Mouse (Mus musculus): ENCODE results near the gene Serinc4.
A peak's percentile ranks its signal among the peaks of the same experiment; 100 is the strongest.

The Serinc4 gene

DNA sequence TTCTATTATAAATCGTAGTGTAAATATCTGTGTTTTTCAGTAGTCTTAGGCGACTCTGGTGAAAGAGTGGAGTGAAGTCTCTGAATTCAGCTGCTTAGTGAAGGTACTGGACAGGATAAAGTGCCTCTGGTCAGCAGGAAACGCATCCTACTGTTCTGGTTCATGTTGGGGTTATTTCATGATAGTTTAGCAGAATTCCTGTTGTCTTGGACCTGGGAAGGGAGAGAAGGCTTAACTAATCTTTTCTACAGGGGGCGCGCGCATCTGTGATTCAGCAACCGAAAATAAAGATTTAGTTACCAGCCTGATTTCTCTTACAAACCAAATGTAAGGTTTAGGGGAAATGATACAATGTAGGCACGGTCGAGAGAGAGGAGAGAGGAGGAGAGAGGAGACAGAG is 8.4 kb downstream of the Serinc4 start:
- DNase-seq (ENCODE audit: low read depth, low spot score): no peak

DNA sequence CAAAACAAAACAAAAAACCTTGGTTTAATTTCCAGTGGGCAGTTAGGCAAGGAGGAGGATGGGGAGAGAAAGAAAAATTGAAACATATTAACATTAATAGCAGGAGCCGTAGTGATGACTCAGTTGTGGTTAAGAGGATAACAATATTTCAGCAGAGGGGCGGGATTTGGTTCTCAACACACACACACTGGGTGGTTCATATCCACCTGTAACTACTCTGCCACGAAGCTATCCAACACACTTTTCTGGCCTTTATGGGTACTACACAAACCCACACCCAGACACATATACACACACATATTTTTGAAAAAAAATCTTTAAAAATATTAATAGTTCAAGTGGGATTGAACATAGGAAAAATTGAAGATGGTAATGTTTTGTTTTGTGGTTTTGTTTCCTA is 9.6 kb downstream of the Serinc4 start:
- no peak for DNase-seq (ENCODE audit: low read depth, low spot score)

DNA sequence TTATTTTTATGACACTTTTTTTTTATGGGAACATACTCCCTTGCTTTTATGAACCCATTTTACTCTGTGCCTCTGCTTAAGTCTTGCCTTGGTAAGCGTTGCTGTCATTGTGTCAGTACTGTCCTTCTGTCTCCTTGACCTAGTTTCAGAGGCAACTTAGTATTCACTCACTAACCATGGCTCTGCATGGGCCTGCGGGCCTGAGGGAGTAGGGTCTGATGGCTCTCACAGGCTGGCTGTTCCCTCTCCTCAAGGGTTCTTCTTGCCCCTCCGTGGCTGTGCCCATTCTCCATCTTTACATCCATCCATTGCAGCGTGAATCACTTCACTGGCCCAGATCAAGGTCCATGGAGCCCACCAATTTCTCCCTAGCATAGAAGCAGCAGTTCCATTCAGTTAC is 10.1 kb downstream of the Serinc4 start:
- no peak for DNase-seq (ENCODE audit: low read depth, low spot score)

DNA sequence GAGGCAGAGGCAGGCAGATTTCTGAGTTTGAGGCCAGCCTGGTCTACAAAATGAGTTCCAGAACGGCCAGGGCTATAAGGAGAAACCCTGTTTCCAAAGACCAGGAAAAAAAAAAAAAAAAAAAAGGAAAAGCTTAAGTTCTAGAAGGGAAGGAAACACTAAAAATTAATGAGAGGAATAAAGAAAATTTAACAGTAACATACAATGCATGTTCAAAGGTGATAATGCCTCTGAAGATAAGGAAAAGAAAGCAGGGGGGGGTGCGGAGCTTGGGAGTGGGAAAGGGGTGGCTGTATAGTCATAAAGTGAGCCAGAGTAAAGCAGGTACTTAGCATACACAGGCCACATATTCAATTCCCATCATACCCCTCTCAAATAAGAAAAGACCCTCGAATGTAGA is 11.5 kb downstream of the Serinc4 start:
- DNase-seq (ENCODE audit: low read depth, low spot score): no peak

DNA sequence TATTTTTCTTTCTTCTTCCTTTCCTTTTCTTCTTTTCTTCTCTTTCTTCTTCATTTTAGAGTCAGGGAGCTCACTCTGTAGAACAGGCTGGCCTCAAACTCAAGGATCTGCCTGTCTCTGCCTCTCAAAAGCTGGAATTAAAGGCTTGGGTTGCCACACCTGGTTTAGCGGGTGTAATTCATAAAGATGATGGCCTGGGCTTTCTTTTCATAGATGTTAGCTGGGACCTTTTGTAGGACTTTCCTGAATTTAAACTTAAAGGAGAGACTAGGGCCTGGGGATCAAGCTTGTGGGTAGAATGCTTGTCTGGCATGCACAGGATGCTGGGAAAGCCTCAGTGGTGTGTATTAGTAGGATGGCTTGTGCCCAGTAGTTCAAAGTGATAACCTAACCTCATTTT is 12.4 kb downstream of the Serinc4 start, which contains the start of gene Ell3:
Gene Ell3 (minus strand): TSS at position 101 of the 400 bp plus-strand sequence.
- no peak for DNase-seq (ENCODE audit: low read depth, low spot score)

DNA sequence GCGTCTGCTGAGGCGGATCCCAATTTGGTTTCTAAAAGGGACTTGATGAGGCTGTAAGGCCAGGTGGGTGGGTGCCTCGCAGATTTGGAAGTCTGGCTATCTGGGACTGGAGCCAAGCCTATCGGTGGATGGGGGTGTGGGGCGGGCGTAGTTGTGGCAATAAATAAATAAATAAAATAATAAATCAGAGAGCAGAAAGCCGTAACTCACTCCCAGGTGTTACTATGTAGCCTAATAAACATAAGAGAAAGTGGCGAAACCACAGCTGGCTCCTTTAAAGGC is 13.6 kb downstream of the Serinc4 start:
- no peak for DNase-seq (ENCODE audit: low read depth, low spot score)

DNA sequence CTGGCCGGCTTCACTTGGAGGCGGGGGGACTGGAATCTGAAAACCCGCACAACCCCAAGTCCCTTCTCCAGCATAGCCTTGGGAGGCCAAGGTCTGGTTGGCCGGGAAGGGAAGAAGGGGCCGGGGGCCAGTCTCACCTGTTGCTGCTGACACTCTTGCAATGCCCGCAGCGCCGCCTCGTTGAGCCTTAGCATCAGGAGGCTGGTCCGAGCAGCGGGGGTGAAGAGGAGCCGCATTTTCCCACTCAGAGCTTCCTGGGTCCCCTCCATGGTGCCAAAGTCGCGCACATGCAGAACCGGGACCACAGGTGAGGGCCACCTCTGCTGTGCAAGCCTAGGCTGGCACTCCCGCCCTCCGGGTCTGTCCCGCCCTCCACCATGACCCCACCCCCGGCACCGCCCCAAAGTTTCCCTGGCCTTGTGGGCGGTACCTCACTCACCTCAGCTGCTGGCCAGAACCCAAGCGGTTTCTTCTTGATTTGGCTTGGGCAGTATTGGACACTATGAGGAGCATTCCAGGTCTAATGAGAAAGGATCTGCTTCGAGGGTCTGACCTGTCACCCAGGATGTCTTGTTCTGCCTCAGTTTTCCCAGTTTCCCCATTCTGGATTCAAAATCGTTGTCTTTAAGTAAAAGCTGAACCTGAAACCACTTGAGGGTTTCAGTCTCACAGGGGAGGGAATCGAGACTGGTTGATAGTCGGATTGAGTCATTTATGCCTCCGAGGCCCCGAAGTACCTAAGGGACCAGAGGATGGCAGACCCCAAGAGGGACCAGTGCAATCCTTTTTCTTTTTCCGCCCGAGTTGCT is 14.1 kb downstream of the Serinc4 start:
- DNase-seq (ENCODE audit: low read depth, low spot score): peak; percentile 61

DNA sequence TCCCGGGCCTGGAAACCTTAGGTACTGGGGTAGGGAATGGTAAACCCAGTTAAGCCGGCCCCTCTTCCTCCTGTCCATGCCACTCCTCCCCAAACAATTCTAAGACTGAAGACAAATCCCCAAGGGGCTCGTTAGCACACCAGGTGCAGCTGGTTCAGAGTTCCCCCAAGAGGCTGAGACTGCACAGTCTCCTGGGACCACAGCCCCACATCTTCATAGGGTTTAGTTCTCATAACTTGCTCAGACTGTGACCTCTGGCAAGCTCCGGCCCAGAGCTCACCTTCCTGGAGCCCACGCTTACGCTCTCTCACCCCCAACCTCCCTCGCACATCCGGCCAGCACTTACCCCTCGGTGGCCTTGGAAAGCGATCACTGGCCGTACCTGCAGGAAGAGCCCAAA is 14.8 kb downstream of the Serinc4 start:
- DNase-seq (ENCODE audit: low read depth, low spot score): no peak

DNA sequence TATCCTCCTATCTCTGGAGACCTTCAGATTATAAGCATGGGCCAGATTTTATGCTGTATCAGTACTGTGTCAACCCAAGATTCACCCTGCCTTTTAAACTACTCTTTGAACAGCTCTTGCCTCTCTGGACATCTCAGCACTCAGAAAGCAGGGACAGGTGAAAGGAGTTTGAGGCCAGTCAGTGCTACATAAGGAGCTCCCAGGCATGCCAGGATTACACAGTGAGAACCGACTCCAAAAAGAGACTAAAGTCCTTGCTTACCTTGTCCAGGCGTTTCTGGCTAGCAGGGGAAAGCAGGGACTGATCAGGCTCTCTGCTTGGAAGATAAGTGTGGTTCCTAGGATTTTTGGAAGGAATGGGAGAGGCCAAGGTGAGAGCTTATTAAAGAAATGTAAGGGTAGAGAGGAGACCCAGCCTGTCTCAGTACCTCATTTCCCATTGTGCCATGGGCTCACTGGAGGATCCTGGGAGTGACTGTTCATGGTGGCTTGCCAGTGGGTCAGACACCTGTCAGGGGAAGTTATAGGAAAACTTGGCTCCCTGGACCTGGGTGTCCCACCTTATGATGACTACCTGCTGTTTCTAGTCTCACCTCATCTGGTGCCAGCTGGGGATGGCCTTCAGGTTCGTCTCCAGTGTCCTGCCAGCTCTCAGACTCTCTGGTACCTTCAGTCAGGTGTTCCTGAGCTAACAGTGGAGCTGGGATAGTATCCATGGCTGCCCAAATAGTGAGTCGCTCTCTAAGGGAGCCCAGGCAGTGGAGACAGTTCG is 15.6 kb downstream of the Serinc4 start:
- no peak for DNase-seq (ENCODE audit: low read depth, low spot score)

DNA sequence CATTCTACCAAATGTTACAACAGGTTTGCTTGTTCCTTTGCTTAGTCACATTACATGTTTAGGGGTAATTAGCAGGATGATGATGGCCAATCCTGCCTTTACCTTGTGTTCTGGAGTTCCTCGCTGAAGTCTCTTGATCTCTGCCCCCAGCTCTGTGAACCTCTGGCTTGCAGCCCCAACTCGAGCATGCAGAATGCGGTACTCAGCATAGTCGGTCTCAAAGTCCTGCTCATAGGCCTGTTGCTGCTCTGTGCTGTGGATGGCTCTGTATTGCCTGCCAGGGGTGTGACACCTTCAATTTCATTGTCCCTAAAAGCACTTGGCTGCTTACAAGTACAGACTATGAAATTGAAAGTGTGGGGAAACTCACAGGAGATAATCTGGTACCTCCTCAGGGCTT is 16.8 kb downstream of the Serinc4 start:
- DNase-seq (ENCODE audit: low read depth, low spot score): no peak

DNA sequence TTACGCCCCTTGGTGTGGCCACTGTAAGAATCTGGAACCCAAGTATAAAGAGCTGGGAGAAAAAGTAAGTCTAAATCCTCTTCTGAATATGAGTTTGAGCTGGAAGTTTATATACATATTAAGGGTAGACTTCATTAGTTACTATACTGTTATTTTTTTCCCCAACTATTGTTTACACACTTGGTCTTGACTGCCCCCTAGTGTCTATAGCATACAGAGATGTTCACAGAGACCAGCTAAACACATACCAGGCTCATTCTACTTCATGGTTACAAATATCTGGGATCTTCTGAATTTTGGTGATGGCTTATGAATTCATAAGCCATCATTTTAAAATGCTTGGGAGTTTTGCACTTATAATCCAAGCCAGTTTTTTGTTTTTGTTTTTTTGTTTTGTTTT is 21.7 kb downstream of the Serinc4 start:
- no peak for DNase-seq (ENCODE audit: low read depth, low spot score)

DNA sequence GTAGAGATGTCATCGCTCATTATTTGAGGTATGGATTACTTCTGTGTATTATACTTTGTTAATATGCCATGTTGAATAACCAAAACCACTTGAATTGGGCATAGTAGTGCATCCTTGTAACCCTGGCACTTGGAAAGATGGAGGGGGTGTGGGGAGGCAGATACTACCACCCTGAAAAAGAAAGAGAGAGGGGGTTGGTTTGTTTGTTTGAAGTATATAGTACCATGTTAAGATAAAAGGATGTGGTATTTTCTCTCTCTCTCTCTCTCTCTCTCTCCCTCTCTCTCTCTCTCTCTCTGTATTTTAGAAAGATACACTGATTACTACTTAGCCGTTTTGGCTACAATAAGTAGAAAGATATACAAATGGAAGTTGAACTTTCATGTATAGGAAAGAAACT is 30.7 kb downstream of the Serinc4 start:
- DNase-seq (ENCODE audit: low read depth, low spot score): no peak

DNA sequence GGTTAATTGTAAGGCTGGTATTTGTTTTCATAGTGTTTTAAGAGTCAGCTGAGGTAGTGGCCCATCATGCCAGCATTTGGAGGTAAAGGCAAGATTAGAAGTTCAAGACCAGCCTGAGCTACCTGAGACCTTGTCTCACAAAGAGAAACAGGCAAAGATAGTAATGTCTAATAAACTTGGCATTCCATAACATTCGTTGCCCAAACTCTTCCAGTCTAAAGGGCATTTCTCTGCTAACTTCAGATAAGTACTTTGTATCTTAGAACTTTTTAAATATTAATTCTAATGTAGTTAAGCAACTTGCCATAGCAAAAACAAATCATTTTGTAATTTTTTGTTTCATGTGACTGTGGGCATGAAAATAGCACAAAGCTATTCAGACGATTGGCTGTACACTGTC is 33.4 kb downstream of the Serinc4 start:
- no peak for DNase-seq (ENCODE audit: low read depth, low spot score)

DNA sequence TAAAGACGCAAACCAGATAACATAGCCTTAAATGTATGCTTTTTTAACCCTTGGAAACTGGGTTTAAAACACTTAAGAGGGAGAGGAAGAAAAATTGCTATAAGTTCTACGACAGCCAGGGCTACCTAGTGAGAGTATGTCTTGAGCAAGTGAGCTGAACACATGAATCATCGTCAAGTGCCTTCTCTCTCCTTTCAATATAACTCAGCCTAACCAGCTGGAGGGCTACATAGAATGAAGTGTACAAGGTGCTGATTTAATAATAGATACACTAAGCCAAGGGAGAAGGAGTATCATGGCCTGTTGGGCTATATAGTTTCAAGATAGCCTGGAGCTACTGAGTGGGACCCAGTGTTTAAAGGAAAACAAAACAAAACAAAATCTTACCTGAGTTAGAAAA is 38.1 kb downstream of the Serinc4 start:
- no peak for DNase-seq (ENCODE audit: low read depth, low spot score)

DNA sequence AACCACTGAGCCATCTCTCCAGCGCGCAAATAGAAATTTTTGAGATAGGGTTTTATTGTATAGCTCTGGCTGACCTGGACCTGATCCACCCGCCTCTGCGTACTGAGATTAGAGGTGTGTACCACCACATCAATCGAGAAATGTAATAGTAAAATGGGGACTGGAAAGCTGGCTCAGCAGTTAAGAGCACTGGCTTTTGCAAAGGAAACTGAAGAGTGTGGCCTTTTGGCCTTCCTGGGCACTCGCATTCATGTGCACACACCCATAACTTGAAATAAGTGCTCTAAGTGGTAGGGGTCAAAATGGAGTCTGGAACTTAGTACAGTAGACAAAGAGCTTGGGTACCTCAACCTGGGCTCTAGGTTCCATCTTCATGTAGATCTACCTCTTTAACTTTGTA is 40.2 kb downstream of the Serinc4 start:
- DNase-seq (ENCODE audit: low read depth, low spot score): no peak

DNA sequence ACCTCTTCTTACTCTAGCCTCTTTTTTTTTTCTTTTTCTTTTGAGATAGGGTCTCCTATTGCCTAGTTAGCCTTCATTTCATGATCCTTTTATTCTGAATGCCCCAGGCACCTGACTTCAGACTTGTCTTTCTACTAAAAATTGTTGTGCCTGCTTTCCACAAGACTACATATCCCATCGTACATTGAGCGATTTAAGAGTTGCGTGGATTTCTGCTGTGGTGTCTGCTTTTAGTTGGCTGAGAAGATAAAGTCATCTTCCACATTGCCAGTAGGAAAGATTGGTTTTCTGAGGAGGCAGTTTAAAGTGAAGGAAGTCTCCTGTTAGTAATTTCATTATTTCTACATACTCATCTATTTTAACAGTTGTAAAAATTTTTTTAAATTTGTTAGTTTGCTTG is 41.0 kb downstream of the Serinc4 start:
- DNase-seq (ENCODE audit: low read depth, low spot score): no peak

DNA sequence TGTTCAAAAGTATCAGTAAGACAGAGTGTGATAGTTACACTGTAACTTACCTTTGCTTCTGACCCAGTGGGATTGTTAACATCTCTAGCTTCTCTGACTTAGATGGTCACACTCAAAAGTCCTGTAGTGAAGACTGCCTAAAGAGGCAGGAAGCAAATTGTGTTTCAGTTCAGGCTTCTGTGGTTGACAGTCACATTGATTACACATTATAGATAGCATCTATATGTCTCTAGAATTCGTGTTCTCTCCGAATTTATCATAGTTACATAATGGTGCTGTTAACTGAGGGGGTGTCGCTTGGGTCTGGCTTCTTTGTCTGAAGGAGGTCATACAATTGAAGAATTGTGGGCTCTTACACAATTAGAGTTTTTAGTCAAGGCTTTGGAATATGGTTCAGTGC is 41.5 kb downstream of the Serinc4 start:
- DNase-seq (ENCODE audit: low read depth, low spot score): no peak

DNA sequence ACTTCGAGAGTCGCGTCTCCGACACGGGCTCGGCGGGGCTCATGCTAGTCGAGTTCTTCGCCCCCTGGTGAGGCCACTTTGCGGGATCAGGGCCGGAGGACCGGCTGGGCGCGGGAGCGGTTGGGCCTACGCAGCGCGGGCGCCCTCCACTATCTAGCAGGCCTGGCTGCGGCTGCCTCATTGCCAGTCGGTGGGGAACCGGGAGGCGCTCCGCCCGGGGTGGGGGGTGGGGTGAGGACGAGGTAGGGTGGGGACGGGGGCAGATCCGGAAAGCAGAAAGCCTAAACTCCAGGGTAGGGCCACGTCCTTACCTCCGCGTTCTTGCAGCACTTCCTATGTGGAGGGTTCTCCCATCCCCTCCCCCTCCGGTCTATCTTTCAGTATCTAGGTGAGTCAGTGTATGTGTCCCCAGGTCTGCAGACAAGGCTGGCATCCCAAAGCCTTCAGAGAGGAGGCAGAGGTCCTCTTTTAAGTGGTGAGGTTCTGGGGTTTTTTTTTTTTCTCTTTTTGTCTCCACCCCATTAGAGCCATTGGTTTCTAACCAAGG is 42.4 kb downstream of the Serinc4 start:
- DNase-seq (ENCODE audit: low read depth, low spot score): peak; percentile 35

DNA sequence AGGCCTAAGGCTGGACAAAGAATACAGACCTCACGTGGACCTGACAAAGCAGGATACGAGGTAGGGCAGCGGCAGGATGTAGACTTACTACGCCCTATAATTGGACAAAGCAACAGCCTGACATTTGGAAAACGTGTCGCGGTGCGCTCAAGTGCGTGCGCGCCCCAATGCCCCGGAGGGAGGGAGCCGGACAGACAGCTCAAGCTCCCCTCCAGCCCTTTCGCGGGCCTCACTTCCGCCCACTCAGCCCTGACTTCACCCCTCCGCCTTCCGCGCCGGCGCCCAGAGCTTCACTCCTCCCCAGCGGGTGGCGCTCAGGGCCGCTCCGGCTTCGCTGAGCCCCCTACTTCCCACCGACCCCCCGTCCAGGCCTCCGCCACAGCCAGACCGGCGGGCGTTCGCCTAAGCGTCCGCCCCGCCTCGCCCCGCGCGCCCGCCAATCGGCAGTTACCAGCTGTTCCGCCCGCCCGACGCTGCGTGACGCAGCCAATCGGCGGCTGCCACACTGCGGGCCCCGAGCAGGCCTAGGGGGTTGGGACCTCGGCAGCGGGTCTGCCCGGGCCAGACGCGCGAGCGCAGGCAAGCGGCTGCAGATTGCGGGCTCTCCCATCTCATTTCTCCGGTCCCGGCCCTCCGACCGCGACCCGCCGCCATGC is 43.1 kb downstream of the Serinc4 start, which contains the start of the genes Pdia3 and Catsper2:
Gene Pdia3 (plus strand): TSS at position 389 of the 656 bp plus-strand sequence.
Gene Catsper2 (minus strand): TSS at position 406 of the 656 bp plus-strand sequence.
- peak; percentile 93 for DNase-seq (ENCODE audit: low read depth, low spot score)

DNA sequence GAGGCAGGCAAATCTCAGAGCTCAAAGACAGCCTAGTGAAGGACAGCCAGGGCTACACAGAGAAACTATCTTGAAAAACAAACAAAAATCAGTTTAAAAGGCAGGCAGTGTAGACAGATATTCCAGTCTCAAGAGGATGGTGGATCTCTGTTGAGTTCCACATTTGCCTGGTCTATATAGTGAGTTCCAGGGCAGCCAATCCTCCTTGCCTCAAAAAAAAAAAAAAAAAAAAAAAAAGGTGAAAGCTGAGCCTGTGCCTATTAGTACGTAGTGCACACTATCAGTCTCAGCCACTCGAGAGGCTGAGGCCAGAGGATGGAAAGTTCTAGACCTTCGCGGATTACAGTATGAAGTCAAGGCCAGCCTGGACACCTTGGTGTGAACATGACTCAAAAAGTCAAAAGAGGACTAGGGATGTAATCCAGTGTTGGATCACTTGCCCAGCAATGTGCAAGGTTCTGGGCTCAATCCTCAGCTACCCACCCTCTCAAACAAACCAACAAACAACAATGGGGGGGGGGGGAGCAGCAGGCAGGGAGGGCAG is 43.7 kb downstream of the Serinc4 start:
- DNase-seq (ENCODE audit: low read depth, low spot score): no peak

DNA sequence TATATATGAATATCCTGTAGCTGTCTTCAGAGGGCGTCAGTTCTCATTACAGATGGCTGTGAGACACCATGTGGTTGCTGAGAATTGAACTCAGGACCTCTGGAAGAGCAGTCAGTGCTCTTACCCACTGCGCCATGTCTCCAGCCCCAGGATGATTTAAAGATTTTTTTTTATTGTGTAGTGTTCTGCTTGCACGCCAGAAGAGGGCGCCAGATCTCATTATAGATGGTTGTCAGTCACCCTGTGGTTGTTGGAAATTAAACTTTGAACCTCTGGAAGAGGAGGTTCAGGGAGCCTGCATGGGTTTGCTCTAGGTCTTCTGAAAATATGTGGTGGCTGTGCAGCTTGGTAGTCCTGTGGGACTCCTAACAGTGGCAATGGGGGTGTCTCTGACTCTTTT is 48.4 kb downstream of the Serinc4 start:
- peak; percentile 51 for DNase-seq (ENCODE audit: low read depth, low spot score)

DNA sequence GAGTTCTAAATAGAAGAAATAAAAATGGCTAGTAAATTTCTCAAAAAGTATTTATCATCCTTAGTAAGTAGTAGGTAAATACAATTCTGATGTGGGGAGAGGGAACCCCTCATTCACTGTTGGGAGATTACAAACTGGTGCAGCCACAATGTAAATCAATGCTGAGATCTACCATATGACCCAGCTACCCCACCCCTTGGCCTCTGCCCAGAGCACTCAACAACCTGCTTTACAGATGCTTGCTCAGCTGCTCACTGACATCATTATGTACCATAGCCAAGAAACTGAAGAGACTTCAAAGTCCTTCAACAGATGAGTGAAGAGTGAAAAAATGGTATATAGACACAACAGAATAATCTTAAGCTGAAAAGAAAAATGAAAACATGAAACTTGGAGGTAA is 53.3 kb downstream of the Serinc4 start:
- no peak for DNase-seq (ENCODE audit: low read depth, low spot score)
